Mouse (Mus musculus) activated CD4-positive, CD25-positive, alpha-beta regulatory T cell, adult 4 months (primary cell): ENCODE data around the gene Mxra8. TPM values are rescaled to one million over a fixed set of nuclear protein-coding genes. Genes with fewer than 3 reads are reported as not detected.

Experiments used
- ATAC-seq: one replicate; pipeline ENCODE4 v1.8.0; 2017
- polyA plus RNA-seq, 2 experiments: library from polyadenylated mRNA; unstranded; fragments of 100-300 nt; shearing (Covaris generic); gene quantifications; one replicate each; pipeline ENCODE4 v1.2.1; 2017

Mxra8 gene
- polyA plus RNA-seq, 2 experiments from 2014 or later = 4.1 to 9.9 TPM

DNA sequence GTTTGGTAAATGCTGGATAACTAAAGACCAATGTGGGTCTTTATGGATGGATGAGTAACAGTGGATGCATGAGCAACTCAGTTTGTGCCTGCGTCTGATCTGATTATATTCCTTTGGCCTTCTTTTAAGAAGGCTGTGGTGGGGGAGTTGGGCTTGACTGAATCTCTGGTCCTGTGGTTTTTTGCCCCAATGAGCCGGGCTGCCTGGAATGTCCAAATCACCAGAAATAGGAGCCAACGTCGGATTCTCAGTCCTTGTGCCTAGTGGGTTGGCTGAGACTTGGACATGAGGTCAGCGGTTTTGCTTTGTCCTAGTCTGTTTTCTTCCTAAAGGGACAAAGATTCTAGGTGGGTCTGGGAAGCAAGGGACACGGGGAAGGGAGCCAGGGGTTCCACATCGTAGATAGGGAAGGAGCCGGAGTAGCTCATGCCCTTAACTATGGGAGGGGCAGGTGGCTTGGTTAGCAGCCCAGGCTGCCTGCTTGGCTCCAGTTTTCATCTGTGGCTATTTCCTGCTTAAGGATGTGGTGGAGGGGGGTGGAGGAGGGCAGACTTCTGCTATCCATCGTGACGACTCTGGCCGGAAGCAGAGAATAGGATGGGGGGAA lies 2.0 kb upstream of the Mxra8 start:
- ATAC-seq = no peak

DNA sequence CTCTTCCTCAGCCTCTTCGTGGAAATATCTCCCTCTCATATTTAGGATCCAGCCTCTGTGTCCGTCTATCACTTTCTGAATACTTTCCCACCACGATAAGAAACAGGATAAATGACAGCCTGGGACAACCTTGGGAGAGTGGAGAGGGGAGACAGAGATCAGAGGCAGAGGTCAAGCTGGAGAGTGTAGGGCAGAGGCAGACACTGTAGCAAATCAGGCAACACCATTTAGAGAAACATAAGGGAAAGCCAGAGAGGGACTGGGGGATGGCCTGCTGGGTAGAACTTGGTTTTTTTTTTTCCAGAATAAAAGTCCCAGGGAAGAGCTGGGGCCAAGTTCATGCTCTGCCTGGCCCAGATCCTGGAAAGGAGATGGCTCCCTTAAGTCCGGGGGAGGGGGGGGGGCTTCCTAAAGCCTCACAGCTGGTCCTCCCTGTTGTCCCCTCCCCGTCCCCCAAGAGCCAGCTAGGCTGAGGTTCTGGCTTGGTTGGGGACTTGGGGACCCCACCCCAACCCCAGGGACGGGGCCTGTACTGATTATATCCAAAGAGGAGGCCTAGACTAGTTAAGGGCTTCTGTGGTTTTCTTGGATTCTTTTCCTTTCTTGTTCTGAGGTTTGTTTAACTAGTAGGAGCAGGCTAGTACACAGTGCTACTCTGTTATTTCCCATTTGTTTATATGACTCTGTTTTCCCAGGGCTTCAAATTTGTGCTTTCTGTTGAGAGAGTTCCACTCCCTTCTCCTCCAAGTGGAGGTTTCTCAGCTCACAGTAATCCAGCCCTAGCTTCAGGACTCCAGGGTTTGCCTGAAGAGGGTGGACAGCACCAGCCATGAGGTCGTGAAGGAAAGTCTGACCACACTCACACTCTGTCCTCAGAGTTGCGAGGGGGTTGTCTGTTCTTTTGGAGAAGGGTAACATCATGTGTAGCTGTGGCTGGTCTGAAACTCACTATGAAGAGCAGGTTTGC lies 1.0 kb upstream of the Mxra8 start:
- ATAC-seq = no peak

DNA sequence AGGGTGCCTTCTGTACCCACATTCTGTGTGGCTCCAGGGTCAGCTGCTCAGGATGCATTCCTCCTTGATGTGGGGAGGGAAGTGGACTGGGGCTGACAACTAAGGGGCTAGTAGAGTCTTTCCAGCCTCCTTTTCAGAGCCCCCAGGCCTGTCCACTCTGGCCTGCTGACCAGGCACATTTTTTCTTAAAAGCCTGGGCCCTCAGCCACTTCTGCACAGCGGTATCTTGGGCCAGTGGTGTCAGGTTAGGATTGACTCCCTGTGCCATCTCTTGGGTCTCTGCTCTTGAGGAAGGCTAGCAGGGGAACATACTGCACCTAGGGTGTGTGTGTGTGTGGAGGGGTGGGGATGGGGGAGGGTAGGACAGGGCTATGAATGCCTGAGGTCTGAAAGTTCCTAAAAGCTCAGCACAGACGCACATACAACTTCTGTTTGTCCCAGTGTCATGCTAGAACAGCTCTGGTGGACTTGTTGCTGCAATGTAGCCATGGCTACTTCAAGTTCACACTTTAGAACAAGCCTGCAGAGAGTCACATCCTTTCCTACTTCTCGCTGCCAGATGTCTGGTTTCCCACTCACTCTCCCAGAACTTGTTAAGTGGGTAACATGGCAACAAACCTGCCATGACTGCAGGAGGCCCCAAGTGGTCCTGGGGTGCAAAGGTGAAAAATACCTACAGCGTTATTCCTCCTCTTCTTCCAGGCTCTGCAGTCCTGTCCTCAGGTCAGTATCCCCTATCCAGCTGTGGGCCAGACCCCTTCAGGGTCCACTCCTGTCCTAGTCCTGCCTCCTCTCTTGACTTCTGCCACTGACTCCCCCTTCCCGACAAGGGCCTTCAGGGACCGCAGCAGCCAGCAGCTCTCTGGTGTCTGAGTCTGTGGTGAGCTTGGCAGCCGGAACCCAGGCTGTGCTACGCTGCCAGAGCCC lies 859 bp downstream of the Mxra8 start:
- ATAC-seq = no peak

DNA sequence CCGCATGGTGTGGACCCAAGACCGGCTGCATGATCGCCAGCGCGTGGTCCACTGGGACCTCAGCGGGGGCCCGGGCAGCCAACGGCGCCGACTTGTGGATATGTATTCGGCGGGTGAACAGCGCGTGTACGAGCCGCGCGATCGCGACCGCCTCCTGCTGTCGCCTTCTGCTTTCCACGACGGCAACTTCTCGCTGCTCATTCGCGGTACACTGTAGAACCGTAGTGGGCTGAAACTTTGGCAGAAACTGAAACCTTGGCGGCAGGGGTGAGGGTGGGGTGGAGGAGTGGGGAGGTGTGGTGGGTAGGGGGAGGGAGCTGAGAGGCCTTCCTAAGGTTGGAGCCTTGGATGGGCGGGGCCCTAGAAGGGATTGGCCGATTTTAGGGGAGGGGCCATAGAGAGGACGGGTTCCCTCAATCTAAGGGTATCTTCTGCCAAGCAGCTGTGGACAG lies 1.5 kb downstream of the Mxra8 start:
- peak; percentile 92 for ATAC-seq

DNA sequence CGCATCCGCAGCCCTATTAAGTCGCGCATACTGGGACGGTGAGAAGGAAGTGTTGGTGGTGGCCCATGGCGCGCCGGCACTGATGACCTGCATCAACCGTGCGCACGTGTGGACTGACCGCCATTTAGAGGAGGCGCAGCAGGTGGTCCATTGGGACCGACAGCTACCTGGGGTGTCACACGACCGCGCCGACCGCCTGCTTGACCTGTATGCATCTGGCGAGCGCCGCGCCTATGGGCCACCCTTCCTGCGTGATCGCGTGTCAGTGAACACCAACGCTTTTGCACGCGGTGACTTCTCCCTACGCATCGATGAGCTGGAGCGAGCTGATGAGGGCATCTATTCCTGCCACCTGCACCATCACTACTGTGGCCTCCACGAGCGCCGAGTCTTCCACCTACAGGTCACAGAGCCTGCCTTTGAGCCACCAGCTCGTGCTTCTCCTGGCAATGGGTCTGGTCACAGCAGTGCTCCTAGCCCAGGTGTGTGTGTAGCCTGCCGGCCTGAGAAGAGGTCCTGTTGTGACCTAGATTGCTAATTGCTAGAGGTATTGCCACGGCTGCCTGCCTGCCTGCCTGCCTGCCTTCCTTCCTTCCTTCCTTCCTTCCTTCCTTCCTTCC lies 2.3 kb downstream of the Mxra8 start:
- ATAC-seq = peak; percentile 34

DNA sequence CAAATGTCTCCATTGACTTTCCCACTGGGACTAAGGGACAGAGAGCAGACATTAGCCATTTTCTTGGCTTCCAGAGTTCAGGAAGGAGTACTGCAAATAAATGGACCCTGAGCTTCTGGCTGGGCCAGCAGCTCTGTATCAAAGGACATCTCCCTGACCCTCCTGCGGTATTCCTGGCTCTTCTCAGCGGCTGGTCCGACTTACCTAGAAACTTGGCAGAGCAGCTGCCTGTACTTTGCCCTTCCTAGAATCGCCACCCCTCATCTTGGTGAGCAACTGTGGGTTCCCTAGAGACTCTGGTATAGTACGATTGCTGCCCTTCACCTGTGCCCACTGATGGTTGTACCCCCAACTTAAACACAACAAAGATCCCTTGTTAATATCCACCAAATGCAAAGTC lies 3.8 kb downstream of the Mxra8 start:
- ATAC-seq = no peak

DNA sequence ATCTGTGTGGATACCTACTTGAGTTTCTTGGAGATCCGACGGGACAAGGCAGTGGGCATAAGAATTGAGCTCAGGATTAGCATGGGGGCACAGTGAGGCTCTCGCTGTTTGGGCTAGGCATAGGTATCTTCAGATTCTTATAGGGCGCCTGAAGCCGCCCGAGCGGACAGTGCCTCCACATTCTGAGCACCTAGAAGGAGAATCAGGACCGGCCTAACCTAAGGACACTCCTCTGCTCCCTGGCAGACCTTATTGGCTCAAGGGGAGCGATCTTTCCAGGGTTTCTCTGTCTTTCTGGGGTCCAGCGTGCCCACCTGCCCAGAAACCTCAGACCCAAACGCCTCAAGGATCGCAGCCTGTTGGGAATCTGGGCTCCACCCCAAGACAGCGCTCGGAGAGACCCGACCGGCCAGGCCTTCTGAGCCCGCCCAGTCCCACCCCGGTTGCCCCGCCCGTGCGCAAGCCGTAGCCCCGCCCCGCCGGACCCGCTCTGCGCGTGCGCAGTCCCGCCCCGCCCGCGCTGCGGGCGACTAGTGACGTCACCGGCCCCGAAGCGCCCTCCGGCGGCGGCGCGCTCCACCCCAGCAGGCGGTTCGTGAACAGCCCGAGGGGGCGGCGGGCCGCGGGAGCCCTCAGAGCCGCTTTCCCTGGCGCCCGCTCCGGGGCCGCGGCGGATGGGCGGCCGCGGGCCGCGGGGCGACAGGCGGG lies 7.5 kb downstream of the Mxra8 start, which contains the start of gene Dvl1:
Gene Dvl1, plus strand, starts transcription at position 532 of the 708 bp plus-strand sequence.
- peak; percentile 83 for ATAC-seq

DNA sequence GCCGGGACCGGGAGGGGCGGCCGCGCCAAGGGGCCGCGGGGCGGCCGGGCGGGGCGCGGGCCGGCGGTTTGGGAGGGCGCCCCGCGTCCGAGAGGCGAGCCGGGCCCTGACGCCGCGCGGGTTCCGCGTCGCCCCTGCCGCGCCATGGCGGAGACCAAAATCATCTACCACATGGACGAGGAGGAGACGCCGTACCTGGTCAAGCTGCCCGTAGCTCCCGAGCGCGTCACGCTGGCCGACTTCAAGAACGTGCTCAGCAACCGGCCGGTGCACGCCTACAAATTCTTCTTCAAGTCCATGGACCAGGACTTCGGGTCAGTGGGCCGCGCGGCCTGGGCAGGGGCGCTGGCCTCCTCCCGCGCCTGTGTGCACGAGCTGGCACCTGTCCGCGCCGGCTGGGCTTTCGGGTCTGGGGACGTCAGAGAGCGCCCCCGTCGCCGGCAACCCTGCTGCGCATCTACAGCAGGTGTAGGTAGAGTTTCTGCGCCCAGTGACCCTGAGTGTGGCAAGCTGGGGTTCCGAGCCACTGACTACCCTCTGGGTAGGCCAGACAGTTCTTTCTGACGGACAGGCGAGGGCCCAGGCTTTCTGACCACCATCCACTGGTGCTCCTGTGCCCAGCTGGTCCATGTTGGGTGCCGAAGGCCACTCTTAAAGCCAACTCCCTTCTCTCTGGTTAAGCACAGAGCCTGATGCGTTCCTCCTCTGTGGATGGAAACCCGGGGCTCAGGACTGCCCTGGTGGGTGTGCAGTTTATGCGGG lies 8.3 kb downstream of the Mxra8 start:
- ATAC-seq = no peak

DNA sequence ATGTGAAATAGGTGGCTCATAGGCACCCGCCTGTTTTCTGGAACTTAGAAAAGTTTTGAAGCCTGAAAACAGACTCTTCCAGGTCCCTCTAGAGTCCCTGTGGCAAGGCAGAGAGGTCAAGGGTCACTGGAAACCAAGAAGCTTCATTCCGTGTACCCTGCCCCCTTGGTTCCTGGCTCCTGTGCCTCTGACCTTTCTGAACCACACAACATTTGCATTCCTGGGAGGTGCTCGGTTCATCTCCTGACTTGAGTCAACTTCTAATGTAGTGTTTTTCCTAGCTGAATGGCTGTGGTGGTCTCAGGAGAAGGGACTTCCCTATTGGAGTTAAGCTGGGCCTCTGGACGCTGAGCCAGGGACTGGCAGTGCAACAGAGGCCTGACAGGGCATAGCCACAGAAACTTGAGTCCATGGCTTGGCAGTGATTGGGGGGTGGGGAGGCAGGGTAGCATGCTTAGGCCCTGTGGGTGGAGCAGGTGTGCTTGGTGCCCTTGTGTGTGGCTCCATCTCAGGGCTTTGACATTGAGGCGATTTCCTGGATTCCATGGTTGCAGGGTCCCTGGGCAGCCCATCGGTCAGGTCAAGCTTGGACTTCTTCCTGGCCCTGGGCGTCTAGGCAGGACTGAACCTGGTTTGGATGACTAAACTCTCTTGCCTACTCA lies 9.1 kb downstream of the Mxra8 start:
- ATAC-seq = no peak

DNA sequence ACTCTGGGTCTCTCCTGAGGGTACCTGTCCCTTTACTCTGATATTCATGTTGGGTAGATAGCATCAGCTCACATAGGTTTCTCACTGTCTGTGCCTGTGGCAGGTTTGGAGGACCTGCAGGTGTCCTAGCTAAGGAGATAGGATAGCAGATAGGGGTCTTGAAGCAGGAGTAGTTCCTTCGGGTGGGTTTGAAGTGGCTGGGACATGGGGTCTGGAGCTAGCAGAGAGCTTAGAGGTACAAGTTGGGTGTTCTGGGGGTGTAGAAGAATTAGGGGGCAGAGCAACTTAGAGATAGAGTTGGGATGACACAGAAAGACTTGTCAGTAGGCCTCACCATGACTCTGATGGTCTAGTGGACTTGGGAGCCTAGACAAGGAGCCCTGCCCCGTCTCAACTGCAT lies 9.9 kb downstream of the Mxra8 start:
- ATAC-seq = no peak

DNA sequence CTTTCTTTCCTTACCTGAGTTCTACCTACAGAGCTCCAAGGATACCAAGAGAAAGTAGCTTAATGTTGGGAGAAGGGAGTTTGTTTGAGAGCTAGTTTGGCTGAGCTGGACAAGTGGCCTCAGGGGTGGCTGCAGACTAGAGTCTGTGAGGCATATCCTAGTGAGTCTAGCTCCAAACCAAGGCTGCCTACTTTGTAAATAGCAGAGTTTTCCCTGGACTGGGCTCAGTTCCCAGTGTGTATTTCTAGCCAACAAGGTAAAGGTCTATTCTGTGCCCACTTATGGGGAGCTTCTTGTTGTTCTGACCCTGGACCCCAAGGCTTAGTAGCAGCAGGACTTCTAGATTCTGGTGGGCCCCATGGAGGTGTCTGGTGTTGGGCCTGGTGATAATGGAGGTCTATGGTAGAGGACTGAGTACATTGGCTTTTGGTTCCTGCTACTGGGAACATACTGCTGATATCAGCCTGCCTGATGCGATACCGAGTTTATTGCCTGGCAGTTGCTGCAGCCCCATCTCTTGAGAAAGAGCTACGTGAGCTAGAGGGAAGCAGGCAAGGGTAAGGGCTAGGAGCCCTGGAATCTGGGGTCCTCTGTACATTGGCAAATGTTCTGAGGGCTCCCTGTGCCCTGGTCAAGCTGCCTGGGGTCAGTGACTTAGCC lies 10.4 kb downstream of the Mxra8 start:
- no peak for ATAC-seq

DNA sequence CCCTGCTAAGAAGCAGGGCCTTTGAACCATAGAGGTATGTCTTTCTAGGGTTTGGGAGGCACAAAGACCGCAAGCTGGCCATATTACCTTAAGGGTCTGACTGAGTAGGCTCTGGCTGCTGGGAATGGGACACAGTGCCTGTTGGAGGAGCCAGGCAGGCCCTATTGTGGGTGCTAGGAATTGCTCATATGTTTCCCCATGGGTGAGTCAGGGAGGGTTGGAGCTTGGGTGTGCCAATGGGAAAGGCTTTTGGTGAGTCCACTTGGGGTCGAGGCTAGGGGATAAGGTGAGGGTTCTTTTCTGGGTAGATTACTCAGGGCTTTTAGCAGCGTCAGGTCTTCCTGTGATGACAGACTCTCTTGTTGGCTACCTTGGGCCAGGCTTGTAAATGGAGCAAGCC lies 11.9 kb downstream of the Mxra8 start:
- no peak for ATAC-seq

DNA sequence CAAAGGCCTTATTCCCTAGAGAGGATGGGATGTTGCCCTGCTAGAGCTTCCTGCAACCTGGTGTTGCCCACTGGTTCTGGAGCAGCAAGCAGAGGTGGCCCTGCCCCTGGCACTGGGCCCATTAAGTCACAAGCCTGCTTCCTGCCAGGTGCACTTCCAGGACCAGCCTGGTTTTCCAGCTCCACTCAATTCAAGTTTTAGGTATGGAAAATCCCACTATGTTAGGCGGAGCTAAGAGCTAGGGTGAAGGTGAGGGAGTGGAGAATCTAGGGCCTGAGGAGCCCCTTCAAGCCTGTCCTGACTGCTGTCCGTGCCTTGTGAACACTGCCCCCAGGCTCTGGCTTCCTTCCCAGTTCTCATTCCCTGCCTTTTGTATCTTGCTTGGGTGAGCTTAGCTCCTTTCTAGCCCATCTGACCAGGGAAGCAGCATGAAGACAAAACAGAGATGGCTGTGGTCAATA lies 12.5 kb downstream of the Mxra8 start:
- no peak for ATAC-seq

DNA sequence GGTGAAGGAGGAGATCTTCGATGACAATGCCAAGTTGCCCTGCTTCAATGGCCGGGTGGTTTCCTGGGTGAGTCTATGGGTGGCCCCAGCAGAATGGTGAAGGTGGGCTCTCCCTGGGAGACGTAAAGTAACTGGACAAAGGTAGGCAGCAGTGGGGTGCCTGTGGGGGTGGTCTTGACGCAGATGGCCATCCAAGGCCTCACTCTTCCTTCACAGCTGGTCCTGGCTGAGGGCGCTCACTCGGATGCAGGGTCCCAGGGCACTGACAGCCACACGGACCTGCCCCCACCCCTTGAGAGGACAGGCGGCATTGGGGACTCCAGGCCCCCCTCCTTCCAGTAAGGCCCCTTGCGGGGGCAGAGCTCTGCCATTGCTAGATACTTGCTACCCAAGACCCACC lies 13.9 kb downstream of the Mxra8 start:
- no peak for ATAC-seq

DNA sequence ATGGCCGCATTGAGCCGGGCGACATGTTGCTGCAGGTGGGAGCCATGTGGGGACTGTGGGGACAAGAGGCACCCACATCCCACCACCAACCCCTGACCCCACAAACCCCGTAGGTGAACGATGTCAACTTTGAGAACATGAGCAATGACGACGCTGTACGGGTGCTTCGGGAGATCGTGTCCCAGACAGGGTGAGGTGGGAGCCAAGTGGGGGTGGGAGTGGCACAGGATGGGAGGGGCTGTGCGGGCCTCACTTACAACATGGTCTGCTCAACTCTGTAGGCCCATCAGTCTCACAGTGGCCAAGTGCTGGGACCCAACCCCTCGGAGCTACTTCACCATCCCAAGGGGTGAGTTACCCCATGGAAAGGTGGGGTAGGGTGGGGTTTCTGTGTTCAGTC lies 15.5 kb downstream of the Mxra8 start:
- no peak for ATAC-seq

DNA sequence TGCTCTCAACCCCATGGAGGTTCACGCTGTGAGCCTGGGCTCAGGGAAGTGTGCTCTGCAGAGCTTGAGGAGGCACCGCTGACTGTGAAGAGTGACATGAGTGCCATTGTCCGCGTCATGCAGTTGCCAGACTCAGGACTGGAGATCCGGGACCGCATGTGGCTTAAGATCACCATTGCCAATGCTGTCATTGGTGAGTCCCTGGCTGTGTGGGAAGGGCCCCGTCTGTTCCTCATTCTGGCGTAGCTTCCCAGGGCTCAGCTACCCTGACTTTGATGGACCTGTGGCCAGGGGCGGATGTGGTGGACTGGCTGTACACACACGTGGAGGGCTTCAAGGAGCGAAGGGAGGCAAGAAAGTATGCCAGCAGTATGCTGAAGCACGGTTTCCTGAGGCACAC lies 16.6 kb downstream of the Mxra8 start:
- no peak for ATAC-seq

DNA sequence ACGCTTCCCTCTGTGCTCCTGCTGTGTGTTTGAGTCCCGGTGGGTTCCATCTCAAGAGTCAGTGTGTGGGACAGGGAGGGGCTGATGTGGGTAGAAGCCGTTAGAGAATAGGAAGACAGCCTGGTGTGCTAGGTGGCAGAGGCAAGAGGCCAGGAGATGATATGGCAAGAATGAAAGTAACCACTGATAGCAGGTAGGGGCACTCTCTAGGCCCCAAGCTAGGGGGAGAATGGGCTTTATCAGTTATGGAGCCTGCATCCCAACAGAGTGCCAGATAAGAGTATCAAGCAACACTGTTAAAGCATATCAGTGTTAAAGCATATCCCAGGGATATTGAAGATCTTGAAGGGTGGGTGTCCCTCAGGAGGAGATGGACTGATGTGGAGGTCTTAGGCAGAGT lies 17.4 kb downstream of the Mxra8 start:
- no peak for ATAC-seq

DNA sequence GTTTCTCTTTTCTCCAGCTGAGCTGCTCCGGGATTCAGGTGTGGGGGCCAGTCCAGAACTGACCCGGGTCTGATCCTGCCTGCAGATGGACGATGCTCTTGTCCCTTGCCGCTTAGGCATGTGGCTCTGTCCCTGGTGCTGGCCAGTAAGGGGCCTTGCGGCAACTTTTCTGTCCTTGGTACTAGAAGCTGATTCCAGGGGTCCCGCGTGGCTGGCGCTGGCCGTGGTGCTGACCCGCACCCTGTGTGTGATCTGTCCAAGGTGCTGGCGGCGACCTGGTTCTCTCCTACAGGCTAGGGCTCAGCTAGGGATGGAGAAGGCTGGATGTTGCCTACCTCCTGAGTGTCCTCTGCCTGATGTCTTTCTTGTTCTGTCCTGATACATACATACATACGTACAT lies 19.8 kb downstream of the Mxra8 start:
- ATAC-seq = no peak

DNA sequence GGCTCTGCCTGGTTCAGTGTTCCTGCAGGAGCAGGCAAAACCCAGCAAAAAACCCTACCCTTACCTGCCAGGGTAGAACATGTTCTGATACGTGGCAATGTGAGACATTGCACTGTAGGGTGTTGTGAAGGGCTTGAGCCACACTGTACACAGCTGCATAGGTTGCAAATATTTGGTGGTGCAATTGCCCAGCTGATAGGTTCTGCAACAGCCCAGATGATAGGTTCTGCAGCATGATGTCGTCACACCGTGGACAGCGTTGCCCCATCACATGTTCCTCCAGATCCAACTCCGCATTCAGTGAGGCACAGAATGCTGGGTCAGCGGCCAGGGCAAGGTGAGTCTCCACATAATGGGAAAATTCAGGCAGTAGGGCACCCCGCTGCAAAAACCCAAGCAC lies 22.3 kb downstream of the Mxra8 start:
- no peak for ATAC-seq

DNA sequence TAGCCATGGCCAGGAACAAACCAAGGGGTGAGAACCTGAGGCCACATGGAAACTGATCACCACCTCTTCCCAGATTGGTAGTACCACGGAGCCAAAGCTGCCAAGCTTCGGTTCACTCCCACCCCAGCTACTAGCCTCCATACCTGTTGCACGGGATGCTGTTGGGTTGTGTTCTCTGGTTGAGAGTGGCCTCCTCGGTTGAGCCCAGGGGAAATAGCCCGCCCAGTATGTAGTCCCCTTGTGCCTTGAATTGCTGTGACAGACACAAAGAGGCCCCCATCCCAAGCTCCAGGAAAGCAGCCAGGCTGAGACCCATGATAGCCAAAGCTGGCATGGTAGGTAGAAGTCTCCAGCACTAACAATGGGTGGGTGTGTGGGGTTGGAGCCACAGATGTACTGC lies 23.5 kb downstream of the Mxra8 start, which contains the start of gene Tas1r3:
Gene Tas1r3, minus strand, starts transcription at position 362 of the 400 bp plus-strand sequence.
- no peak for ATAC-seq
